Mouse (Mus musculus): ENCODE data around the gene Zfp296.
"Not testable (repeated sequence)": the region's sequence is repeated elsewhere in the genome, so short reads cannot be mapped to it uniquely, and the experiment has no call there.

Gene Zfp296

GRCm38 (mm10) chr7:19603849-19604605, 26.9 kb downstream of the Zfp296 start, which contains the start of gene Clasrp:
Gene Clasrp (minus strand): TSS chr7:19604486.
- peak; percentile 94 to 96 for DNase-seq (ENCODE audit: low spot score in 2 of 2)

GRCm38 (mm10) chr7:19604606-19605214, 27.6 kb downstream of the Zfp296 start:
- not testable (repeated sequence) for DNase-seq (ENCODE audit: low spot score in 2 of 2)

DNA sequence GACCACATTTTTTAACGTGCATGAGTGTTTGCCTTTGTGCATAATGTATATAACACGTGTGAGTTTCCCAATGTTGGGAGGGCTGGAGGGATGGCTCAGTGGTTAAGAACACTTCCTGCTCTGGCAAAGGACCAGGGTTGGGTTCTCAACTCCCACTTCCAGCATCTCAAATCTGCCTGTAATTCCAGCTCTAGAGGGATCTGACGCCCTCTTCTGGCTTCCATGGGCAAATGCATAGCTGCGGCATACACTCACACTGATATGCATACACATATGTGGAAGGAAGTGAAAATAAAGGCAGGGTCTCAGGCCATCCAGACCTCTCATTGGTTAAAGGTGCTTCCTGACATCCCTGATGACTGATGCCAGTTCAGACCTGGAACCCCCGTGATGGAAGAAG, 30.2 kb downstream of the Zfp296 start:
- no peak for DNase-seq (ENCODE audit: low spot score in 2 of 2)

- DNase-seq (ENCODE audit: low spot score in 2 of 2): no peak
Measured at GRCm38 (mm10) chr7:19609641-19610332, 32.7 kb downstream of the Zfp296 start.

DNA sequence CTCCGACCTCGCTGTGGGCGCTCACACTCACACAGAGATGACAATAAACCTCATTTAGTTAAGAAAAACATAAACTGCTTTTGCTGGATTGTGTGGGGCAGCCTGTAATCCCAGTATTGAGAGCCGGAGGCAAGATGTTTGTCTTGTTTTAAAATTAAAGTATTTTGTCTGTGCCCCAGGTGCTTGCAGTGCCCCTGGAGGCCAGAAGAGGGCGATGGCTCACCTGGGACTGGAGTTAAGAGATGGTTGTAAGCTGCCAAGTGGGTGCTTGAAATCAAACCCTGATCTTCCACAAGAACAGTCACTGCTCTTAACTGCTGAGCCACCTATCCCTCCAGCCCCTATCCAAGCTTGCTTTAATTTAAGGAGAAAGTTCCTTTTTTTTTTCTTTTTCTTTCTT, 33.9 kb downstream of the Zfp296 start:
- no peak for DNase-seq (ENCODE audit: low spot score in 2 of 2)

DNA sequence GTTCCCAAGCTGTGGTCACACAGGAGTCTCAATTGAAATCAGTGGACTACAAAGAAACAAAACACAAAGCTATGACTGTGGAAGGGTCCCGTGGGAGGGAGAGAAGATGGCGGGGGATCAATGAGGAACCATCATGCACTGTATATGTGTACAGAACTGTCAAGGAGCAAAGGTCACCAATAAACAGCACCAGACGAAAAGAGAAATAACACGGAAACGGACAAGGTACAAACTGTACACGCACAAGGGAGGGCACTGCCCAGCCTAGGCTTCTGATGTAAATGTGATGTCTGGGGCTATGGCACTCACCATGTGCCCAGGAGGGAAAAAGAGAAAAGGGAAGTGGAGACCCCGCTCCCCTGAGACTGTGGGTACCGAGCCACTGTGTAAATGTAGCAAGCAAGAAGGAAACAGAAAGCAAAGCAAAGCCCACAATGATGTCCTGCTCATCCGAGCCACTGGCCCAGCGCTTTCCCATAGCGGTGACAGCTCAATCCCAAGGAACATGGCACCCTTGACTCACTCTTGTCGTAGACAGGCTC, 38.0 kb downstream of the Zfp296 start:
- DNase-seq (ENCODE audit: low spot score in 2 of 2): peak in 1 of 2 experiments; percentile 64

GRCm38 (mm10) chr7:19619004-19619801, 42.1 kb downstream of the Zfp296 start:
- DNase-seq (ENCODE audit: low spot score in 2 of 2): peak; percentile 61 to 74

GRCm38 (mm10) chr7:19620811-19621210, 43.7 kb downstream of the Zfp296 start:
- no peak for DNase-seq (ENCODE audit: low spot score in 2 of 2)

- DNase-seq (ENCODE audit: low spot score in 2 of 2): no peak
Measured at GRCm38 (mm10) chr7:19622241-19622640, 45.2 kb downstream of the Zfp296 start.

DNA sequence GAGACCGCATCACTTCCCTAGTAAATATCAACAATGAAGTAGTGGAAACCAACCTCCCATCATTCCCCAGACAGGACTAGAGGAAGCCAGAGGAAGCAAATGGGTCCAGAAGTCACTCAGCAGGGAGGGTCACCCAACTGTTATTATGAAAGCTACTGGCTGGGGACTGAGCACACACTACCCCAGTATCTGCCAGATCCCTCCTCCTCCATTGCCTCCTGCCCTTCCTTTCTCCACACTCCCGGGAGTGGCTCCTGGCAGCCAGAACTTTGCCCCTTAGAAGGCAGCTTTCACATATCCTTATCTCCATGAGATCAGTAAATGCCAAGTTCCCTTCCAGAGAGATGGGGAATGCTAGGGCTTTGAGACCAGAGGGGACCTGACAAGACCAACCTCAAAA, 46.3 kb downstream of the Zfp296 start:
- no peak for DNase-seq (ENCODE audit: low spot score in 2 of 2)

DNA sequence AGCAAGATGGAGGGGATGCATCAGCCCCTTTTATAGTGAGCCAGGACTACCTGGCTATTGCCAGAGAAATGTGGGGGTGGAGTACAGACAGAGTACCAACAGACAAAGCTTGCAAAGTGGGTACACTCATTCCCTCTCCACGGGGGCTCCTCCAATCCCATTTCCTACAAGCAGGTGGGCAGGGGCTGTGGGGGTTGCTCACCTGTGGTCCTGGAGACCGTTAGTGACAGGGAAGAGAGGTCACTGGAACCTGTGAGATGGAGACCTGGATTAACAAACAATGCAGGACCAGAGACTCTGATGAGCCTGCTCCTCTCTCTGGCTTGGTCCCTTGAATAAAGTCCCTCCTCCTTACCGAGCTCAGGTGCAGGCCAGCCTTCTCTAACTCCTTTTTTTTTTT, 50.6 kb downstream of the Zfp296 start:
- no peak for DNase-seq (ENCODE audit: low spot score in 2 of 2)

DNA sequence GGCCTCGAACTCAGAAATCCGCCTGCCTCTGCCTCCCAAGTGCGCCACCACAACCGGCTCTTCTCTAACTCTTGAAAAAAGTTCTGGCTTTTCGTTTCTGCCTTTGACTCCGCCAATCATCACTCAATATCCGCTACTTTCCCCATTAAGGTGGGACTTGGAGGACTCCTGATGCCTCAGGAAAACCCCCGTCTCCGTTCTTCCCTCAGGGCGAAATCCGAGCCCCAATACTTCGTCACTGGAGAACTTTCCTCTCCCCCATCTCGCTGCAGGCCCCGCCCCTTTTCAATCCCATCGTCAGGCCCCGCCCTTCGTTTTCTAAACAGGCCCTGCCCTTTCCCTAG, 51.1 kb downstream of the Zfp296 start:
- no peak for DNase-seq (ENCODE audit: low spot score in 2 of 2)

DNA sequence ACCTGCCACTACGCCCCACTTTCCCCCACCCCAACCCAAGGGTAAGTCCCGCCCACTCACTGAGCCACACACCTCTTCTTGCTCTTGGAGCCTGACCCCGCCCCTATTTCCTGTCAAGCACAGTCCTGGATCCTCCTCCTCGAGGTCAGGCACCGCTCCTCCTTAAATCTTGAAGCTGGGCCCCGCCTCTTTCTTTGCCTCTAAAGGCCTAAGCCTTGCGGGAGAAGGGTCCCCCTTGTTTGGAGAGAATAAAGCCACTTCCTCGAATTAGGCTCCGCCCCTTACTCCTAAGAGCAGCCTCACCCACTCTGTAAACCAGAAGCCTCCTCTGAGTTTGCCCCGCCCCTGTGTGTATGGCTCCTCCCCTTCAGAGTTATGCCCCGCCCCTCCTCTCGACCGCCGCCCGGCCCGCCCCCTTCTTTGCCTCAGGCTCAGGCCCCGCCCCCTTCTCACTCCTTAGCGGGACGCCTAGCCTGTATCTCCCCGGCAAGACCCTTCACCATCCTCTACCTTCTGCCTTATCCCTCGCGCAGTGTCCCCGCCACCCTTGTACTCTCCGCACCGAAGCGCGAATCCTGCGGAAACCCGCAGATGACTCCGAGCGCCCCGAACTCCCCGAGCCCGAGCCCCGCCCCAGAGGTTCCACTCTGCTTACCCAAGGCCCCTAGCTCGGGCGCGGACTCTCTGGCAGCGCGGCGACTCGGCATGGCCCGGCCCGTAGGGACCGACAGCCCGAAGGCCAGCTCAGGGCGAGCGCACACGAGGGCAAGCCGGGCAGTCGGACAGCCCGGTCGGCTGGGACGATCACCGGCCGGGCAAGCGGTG, 51.7 kb downstream of the Zfp296 start:
- DNase-seq (ENCODE audit: low spot score in 2 of 2): peak; percentile 98

DNA sequence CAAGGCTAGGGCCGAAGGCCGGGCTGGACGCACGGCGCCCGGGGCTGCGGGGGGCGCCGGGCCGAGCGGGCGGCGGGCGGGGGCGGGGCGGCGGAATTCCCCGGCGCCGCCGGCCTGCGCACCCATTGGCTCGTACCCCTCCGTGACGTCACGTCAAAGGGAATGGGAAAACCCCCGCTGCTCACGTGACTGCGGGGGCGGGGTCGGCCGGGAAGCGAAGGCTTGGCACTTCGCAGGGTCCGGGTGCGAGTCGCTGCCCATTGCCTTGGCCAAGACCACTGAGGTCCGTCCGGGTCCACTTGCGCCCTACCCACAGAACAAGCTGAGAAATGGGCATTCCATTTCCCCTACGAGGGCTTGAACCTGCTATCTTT, 52.3 kb downstream of the Zfp296 start, which contains the start of gene Relb:
TSS of gene Relb (minus strand) at position 78 of the 374 bp plus-strand sequence.
- DNase-seq (ENCODE audit: low spot score in 2 of 2): peak; percentile 95

Data from natural killer cell, adult 2 months (primary cell).